Mouse (Mus musculus): Measurements from ENCODE around the gene Btbd11. TPM values are rescaled to one million over a fixed set of nuclear protein-coding genes. Genes with fewer than 3 reads are reported as not detected.

Btbd11 gene
- total RNA-seq (2023) = 0.40 to 1.1 TPM (median 0.54 TPM) in 3 of 4 replicates, not detected in the other

GRCm38 (mm10) chr10:85386605-85387218 lies at the start of gene Btbd11:
TSS of gene Btbd11 (plus strand) at chr10:85386814.

Other genes starting within 250 kb of the Btbd11 start
- 36.5 to 46.7 TPM (median 41.8 TPM) in 4 replicates for gene Cry1, start 201.8 kb upstream of the Btbd11 start, total RNA-seq (2023)

Measured in B cell, adult 62 days (primary cell).